Mouse (Mus musculus) MEL (cell line): ENCODE results near the gene Siae.

ENCODE experiments used
- CTCF ChIP-seq, 3 experiments: IDR thresholded peaks in 2 of 3; conservative IDR thresholded peaks in 1 of 3; 2 replicates each; pipeline ENCODE4 v1.5.1; 2011 to 2012; ENCODE audit warnings: low read length in 3 of 3, low read depth in 2 of 3, mild to moderate bottlenecking in 2 of 3, improper control_type of control experiment in 1 of 3, inconsistent platforms in 1 of 3, mixed read lengths in 1 of 3, moderate library complexity in 1 of 3; ENCODE audit not compliant: control insufficient read depth in 1 of 3, insufficient read depth in 1 of 3, poor library complexity in 1 of 3, severe bottlenecking in 1 of 3
- E2F4 ChIP-seq: IDR thresholded peaks from 2 replicates; pipeline ENCODE4 v1.6.1; 2011; ENCODE audit warnings: low read depth, low read length, improper control_type of control experiment, borderline replicate concordance
- GATA1 ChIP-seq: IDR thresholded peaks from 2 replicates; pipeline ENCODE4 v1.6.1; 2011; ENCODE audit warnings: low read depth, low read length, improper control_type of control experiment
- HCFC1 ChIP-seq: IDR thresholded peaks from 2 replicates; pipeline ENCODE4 v1.6.1; 2012; ENCODE audit warnings: low read depth, mild to moderate bottlenecking, inconsistent platforms, low read length, improper control_type of control experiment, moderate library complexity
- TCF12 ChIP-seq: IDR thresholded peaks from 2 replicates; pipeline ENCODE4 v1.6.1; 2014; ENCODE audit warnings: low read depth, mild to moderate bottlenecking, inconsistent platforms, low read length, improper control_type of control experiment, moderate library complexity

- TF ChIP-seq HCFC1 (no peak), CTCF (IDR thresholded peaks at IDR 0.05 in 2 of 3, conservative IDR thresholded peaks at IDR 0.05 in 1 of 3; ENCODE audit: control insufficient read depth in 1 of 3, insufficient read depth in 1 of 3, low read depth in 2 of 3, low read length in 3 of 3, poor library complexity in 1 of 3, severe bottlenecking in 1 of 3) (no peak), TCF12 (no peak), GATA1 (no peak), E2F4 (no peak)
Observed at GRCm38 (mm10) chr9:37545847-37546452, 9.5 kb upstream of the Siae start.
